In genomic region chr9:94851550-94851949, GRCm38 (mm10) we compare ENCODE assay signal across 33 mouse cellular contexts.
A peak's percentile ranks its signal among the peaks of the same experiment; 100 is the strongest.
DNase-seq lines count a peak whose midpoint lies in the region; TF ChIP-seq lines count a peak whose summit lies in the region.
"Had no signal": no experiment of that assay in that cellular context is flagged by ENCODE, and none has a peak within 500 bp of the region (broad histone marks: within the 10 kb centered on the region; RNA-seq: fewer than 3 reads in every experiment).

No protein-coding gene starts in this region.

- no peaks in the 10 kb centered on the region for H3K79me2 ChIP-seq in C2C12 (ENCODE audit: control insufficient read depth, insufficient read depth)

- H3K4me3 ChIP-seq in C2C12 (ENCODE audit: insufficient read depth, poor library complexity, severe bottlenecking): no peak overlapping the region
- H3K4me3 ChIP-seq in layer of hippocampus, adult 2 months: no peak overlapping the region
- H3K4me3 ChIP-seq: erythroblast, embryonic 14.5 days; forebrain, embryonic 12.5 days; heart, embryonic 10.5 days; heart, embryonic 15.5 days; intestine, embryonic 15.5 days; liver, embryonic 15.5 days; neural tube, embryonic 15.5 days had no signal

- H3K36me3 ChIP-seq in C2C12 (ENCODE audit: control insufficient read depth, insufficient read depth): no peaks in the 10 kb centered on the region
- H3K36me3 ChIP-seq: forebrain, embryonic 12.5 days; heart, embryonic 10.5 days; heart, embryonic 15.5 days; intestine, embryonic 15.5 days; liver, embryonic 15.5 days; neural tube, embryonic 15.5 days had no signal

- no peaks in the 10 kb centered on the region for H3K79me3 ChIP-seq in C2C12 (ENCODE audit: low read depth)

- H3K27ac ChIP-seq in layer of hippocampus, adult 2 months: no peak overlapping the region
- H3K27ac ChIP-seq: forebrain, embryonic 12.5 days; heart, embryonic 10.5 days; heart, embryonic 15.5 days; hindbrain, postnatal 0 days; intestine, embryonic 15.5 days; liver, embryonic 15.5 days; neural tube, embryonic 15.5 days had no signal

- no peak overlapping the region for H3ac ChIP-seq in C2C12 (ENCODE audit: control insufficient read depth, insufficient read length, low read depth)

- TF ChIP-seq CTCF in C2C12 (IDR thresholded peaks at IDR 0.05; ENCODE audit: control insufficient read depth, insufficient read depth, insufficient read length): no peak
- TF ChIP-seq CTCF in layer of hippocampus, adult 2 months (conservative IDR thresholded peaks at IDR 0.05): no peak; the same call in 1 of the 2 replicates

- H3K27me3 ChIP-seq in C2C12 (ENCODE audit: control insufficient read depth, insufficient read depth, insufficient read length): no peaks in the 10 kb centered on the region
- H3K27me3 ChIP-seq: CH12.LX; forebrain, embryonic 12.5 days; heart, embryonic 15.5 days; intestine, embryonic 15.5 days; liver, embryonic 15.5 days; neural tube, embryonic 15.5 days had no signal

- DNase-seq in adrenal gland, adult 2 months: peak; percentile 62
- DNase-seq in adrenal gland, postnatal 4 days (ENCODE audit: low spot score in 2 of 2): no peak
- DNase-seq in adrenal gland, postnatal 10 days: peak; percentile 31
- peak; percentile 11 for DNase-seq in fibroblast of lung, adult 2 months (ENCODE audit: low read depth)
- DNase-seq in layer of hippocampus, adult 2 months (ENCODE audit: low spot score in 2 of 2): no peak
- DNase-seq in right cerebral cortex, postnatal 4 days: no peak
- no peak for DNase-seq in embryo, embryonic 10.5 days (ENCODE audit: low spot score)
- DNase-seq: B cell, adult 2 months; cerebellum, adult 11 months; cerebellum, adult 9-10 months; forebrain, postnatal 0 days; gastrocnemius, postnatal 25 days; heart, adult 11 months; kidney, adult 2 months; kidney, postnatal 36 days; liver; lung, embryonic 14.5 days; lung, postnatal 14 days; midbrain, embryonic 14.5 days; right cerebral cortex, postnatal 14 days; spleen, adult 18-20 months; thymus, adult 18-20 months; thymus, postnatal 25 days had no signal

TF ChIP-seq in C2C12, 6 proteins besides CTCF, POLR2A, EP300 and RAD21:
- TF ChIP-seq MYOG (IDR thresholded peaks at IDR 0.05; ENCODE audit: control insufficient read depth, extremely low read depth, insufficient read length) (no peak), MAX (IDR thresholded peaks at IDR 0.05) (no peak), USF1 (IDR thresholded peaks at IDR 0.05; ENCODE audit: low read depth) (no peak), MYOD1 (IDR thresholded peaks at IDR 0.05; ENCODE audit: control insufficient read depth, insufficient read length, low read depth) (no peak), FOSL1 (IDR thresholded peaks at IDR 0.05; ENCODE audit: insufficient read depth, low read length, poor library complexity, severe bottlenecking) (peak; percentile 33), CEBPB (IDR thresholded peaks at IDR 0.05; ENCODE audit: low read depth) (peak; percentile 78)
TF ChIP-seq in C2C12: peak in this region for 2.

Comparison
In these comparisons a context has a peak if more than half of its experiments do, and no peak if none do; other contexts are left out.
1. DNase-seq: peak in adrenal gland, adult 2 months (single experiment), adrenal gland, postnatal 10 days (single experiment) and fibroblast of lung, adult 2 months (single experiment); none in adrenal gland, postnatal 4 days (0 of 2), layer of hippocampus, adult 2 months (0 of 2), right cerebral cortex, postnatal 4 days (single experiment) and embryo, embryonic 10.5 days (single experiment).